Mouse (Mus musculus): ENCODE data around the gene Abhd16a.

DNA sequence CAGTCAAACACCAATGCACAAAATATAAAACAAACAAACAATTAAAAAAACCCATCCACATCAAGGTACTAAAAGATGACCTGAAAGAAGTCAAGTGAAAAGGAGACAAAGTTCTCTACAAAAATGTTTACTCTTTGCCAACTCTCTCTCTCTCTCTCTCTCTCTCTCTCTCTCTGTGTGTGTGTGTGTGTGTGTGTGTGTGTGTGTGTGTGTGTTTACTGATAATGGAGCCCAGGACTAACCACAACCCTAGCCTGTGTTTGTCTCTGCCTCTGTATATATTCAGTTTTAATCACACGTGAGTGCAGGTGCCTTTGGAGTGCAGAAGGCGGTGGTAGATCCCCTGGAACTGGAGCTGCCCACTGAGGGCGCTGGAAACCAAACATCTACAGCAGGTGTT is 32.0 kb upstream of the Abhd16a start:
- no peak for TF ChIP-seq CTCF (IDR thresholded peaks at IDR 0.05; ENCODE audit: extremely low read depth, insufficient read depth, insufficient read length, insufficient replicate concordance)
- no peak for TF ChIP-seq POLR2A (IDR thresholded peaks at IDR 0.05; ENCODE audit: low read depth, low read length)
